Mouse (Mus musculus) intestine, embryonic 15.5 days (tissue): ENCODE results near the gene Gstk1. TPM values are rescaled to one million over a fixed set of nuclear protein-coding genes. Genes with fewer than 3 reads are reported as not detected.

Source experiments
- ATAC-seq: fragments of 200-750 bp; cut with Nextera tagmentation; 2 replicates; pipeline ENCODE4 v1.8.0; 2017; ENCODE audit warnings: moderate TSS enrichment, moderate library complexity
- H3K27ac ChIP-seq: fragments of 300-500 bp; sonication (generic); 2 replicates; pipeline ENCODE4 v1.5.1; 2015; ENCODE audit warnings: mild to moderate bottlenecking, inconsistent platforms
- H3K27me3 ChIP-seq: fragments of 300-500 bp; sonication (generic); replicated peaks from 2 replicates; pipeline ENCODE4 v1.6.1; 2015; ENCODE audit warnings: inconsistent platforms
- H3K36me3 ChIP-seq: fragments of 300-500 bp; sonication (generic); 2 replicates; pipeline ENCODE4 v1.6.1; 2015; ENCODE audit warnings: inconsistent platforms
- H3K4me1 ChIP-seq: fragments of 300-500 bp; sonication (generic); replicated peaks from 2 replicates; pipeline ENCODE4 v1.6.1; 2015; ENCODE audit warnings: inconsistent platforms
- H3K4me2 ChIP-seq: fragments of 300-500 bp; sonication (generic); replicated peaks from 2 replicates; pipeline ENCODE4 v1.6.1; 2015; ENCODE audit warnings: mild to moderate bottlenecking, inconsistent platforms
- H3K4me3 ChIP-seq: fragments of 300-500 bp; sonication (generic); replicated peaks from 2 replicates; pipeline ENCODE4 v1.5.1; 2015; ENCODE audit warnings: inconsistent platforms
- H3K9ac ChIP-seq: fragments of 300-500 bp; sonication (generic); 2 replicates; pipeline ENCODE4 v1.6.1; 2015; ENCODE audit warnings: inconsistent platforms
- H3K9me3 ChIP-seq: fragments of 300-500 bp; sonication (generic); 2 replicates; pipeline ENCODE4 v1.6.1; 2016; ENCODE audit warnings: inconsistent platforms
- WGBS: fragments of 180-500 bp; shearing (Covaris S2); methylation state at CpG from one replicate; pipeline ENCODE4 v1.1.7; 2015; 5-methylcytosine and 5-hydroxymethylcytosine counted together
- polyA plus RNA-seq: library from polyadenylated mRNA; unstranded; fragments of >200 nt; fragmentation: Nextera tagmentation; extraction: Ambion mirVana; gene quantifications from 2 replicates; pipeline ENCODE4 v1.2.1, GENCODE M21; 2015

Gstk1 gene
- 24.0 and 26.5 TPM in 2 replicates for polyA plus RNA-seq

DNA sequence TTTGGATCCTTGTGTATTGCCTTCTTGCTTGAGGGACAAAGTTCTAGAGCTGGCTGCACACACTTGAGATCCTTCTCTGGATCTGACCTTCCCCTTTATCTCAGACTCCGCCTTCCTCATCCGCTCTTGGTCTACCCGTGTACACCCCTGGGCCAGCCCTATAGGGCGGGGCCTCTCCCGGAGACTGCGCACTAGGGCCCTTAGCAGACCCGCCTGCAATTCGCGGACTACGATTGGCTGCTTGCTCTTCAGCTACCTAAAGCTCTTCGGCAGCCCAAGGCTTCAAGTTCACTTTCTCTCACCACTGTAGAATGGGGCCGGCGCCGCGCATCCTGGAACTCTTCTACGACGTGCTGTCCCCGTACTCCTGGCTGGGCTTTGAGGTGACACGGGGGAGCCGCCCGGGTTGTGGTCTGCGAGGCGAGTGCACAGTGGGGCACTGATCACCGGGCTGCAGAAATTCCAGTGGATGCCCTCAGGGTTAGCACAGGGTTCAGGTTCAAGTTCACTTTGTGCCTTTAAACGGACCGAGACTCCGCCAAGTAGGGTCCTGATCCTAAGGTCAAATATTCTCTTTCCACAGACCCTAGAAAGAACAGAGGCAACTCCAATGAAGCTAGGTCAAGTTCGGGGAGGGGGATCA, at the start of gene Gstk1:
Gstk1 (plus strand) TSS at position 225 of the 643 bp plus-strand sequence.
- peaks cover 13% of the 10 kb centered on the region; the same call in 1 of the 2 replicates for H3K4me1 ChIP-seq
- H3K4me3 ChIP-seq = peak within 1 kb of the TSS; percentile 43
- no peaks in the 10 kb centered on the region for H3K36me3 ChIP-seq
- WGBS = 3% methylated on average over 28 of the region's 28 CpGs
- no peaks in the 10 kb centered on the region for H3K9me3 ChIP-seq
- H3K4me2 ChIP-seq = peak within 1 kb of the TSS; percentile 80
- no peaks in the 10 kb centered on the region for H3K27me3 ChIP-seq
- H3K9ac ChIP-seq = peak within 1 kb of the TSS; percentile 29
- H3K27ac ChIP-seq = no peak within 1 kb of the TSS
- peak; percentile 99 for ATAC-seq

DNA sequence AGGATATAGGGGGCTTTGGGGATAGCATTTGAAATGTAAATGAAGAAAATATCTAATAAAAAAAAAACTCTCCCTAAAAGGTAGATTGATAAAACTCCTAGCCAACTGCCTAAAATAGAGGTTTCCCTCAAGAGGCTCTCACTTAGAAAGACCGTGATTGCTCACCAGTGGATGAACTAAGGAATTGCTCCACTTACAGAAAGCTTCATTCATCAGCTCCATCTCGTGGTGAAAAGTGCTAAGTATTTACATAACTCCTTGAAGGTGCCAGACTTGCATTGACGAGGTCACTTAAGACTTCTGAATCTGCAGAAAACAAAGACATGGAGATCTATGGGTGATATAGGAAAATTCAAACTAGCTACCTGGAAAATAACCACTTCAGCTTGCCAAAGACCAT, 48.0 kb upstream of the Gstk1 start:
- Histone ChIP-seq H3K4me1 (no peaks in the 10 kb centered on the region), H3K4me3 (no peak overlapping the region), H3K27me3 (no peaks in the 10 kb centered on the region), H3K27ac (no peak overlapping the region), H3K4me2 (no peak overlapping the region), H3K9me3 (no peaks in the 10 kb centered on the region), H3K9ac (no peak overlapping the region), H3K36me3 (no peaks in the 10 kb centered on the region)
- WGBS = 28% methylated on average over 3 of the region's 3 CpGs
- ATAC-seq = no peak

DNA sequence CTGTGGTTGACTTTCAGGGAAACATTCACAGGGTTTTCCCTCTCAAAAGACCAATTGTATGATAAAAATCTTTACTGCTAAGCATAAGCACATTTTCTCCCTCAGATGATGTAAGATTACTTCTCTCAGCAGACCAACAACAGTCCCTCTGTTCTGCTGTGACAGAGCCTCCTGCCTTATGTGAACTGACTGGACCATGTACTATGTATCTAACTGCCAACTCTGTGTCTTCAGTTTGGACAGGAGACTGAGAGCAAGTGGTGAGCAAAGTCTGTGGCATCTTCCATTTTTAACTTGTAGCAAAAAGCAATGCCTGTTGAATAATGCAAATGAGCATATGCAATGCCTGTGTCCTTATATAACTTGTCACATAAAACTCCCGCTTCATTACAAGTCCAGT, 46.2 kb upstream of the Gstk1 start:
- Histone ChIP-seq H3K36me3 (no peaks in the 10 kb centered on the region), H3K27ac (no peak overlapping the region), H3K9me3 (no peaks in the 10 kb centered on the region), H3K4me3 (no peak overlapping the region), H3K27me3 (no peaks in the 10 kb centered on the region), H3K4me1 (no peaks in the 10 kb centered on the region), H3K9ac (no peak overlapping the region), H3K4me2 (no peak overlapping the region)
- WGBS = 75% methylated on average over 1 of the region's 1 CpGs
- ATAC-seq = no peak

DNA sequence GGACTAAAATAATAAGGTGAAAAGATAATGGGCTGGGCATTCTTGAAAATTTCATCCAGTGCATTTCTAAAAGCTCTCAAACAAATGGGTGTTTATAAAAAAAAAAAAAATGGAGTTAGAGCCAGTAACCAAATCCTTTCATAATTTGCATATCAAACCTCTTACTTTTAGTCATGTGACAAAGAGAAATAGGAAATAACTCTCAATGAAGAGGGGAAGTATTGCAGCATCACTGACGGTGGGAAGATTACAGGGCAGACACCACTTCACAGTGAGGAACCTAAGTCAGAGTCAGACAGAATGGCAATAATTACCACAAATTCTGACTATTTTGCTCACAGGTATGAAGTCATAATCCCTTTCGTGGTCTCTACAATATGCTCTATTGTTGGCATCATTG, 30.7 kb upstream of the Gstk1 start, which contains the start of gene Tas2r144:
Tas2r144 (plus strand) TSS at position 301 of the 400 bp plus-strand sequence.
- 78% methylated on average over 2 of the region's 2 CpGs for WGBS
- H3K9ac ChIP-seq = no peak within 1 kb of the TSS
- H3K27ac ChIP-seq = no peak within 1 kb of the TSS
- H3K4me2 ChIP-seq = no peak within 1 kb of the TSS
- no peaks in the 10 kb centered on the region for H3K36me3 ChIP-seq
- no peaks in the 10 kb centered on the region for H3K9me3 ChIP-seq
- no peaks in the 10 kb centered on the region for H3K27me3 ChIP-seq
- H3K4me3 ChIP-seq = no peak within 1 kb of the TSS
- ATAC-seq = no peak
- no peaks in the 10 kb centered on the region for H3K4me1 ChIP-seq

DNA sequence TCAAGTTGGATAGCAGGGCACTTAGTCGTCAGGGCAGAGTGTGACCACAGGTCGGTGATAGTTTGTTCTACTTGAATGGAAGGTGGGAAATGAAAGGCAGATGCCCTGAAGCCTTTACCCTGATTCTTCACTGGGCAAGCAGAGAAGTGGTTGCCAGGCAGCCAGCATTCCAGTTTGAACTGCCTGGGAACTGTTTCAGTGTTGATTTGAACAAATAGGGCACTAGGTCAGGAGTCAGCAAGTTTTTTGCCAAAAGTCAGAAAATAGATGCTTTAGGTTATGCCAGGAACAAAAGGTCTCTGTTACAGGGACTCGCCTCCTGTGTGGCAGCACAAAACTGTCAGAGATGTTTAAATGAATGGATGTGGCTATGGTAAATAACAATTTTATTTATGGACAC, 23.4 kb upstream of the Gstk1 start:
- no peaks in the 10 kb centered on the region for H3K4me1 ChIP-seq
- H3K27me3 ChIP-seq = no peaks in the 10 kb centered on the region
- WGBS = 68% methylated on average over 3 of the region's 3 CpGs
- H3K9me3 ChIP-seq = no peaks in the 10 kb centered on the region
- no peak overlapping the region for H3K4me3 ChIP-seq
- H3K9ac ChIP-seq = no peak overlapping the region
- no peak for ATAC-seq
- H3K4me2 ChIP-seq = no peak overlapping the region
- no peak overlapping the region for H3K27ac ChIP-seq
- H3K36me3 ChIP-seq = no peaks in the 10 kb centered on the region

DNA sequence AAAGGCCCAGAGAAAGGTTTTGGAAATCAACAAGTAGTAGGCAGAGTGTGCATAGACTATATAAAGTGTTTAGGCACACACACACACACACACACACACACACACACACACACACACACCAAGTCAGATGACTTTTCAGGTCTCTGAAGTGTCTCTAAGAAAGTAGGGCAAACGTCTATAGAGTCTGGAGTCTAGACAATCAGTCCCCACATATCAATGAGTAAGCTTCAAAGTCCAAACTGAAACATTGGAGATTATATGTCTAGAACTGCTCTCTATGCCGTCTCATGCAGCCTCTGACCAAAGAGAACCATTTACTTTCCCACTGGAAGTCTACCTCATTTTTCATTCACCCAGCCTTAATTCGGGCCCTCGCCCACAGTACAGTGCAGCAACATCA, 20.7 kb upstream of the Gstk1 start:
- no peak overlapping the region for H3K27ac ChIP-seq
- H3K9ac ChIP-seq = no peak overlapping the region
- 69% methylated on average over 4 of the region's 4 CpGs for WGBS
- H3K4me1 ChIP-seq = no peaks in the 10 kb centered on the region
- ATAC-seq = peak; percentile 49
- H3K36me3 ChIP-seq = no peaks in the 10 kb centered on the region
- no peak overlapping the region for H3K4me3 ChIP-seq
- no peaks in the 10 kb centered on the region for H3K27me3 ChIP-seq
- no peaks in the 10 kb centered on the region for H3K9me3 ChIP-seq
- no peak overlapping the region for H3K4me2 ChIP-seq

DNA sequence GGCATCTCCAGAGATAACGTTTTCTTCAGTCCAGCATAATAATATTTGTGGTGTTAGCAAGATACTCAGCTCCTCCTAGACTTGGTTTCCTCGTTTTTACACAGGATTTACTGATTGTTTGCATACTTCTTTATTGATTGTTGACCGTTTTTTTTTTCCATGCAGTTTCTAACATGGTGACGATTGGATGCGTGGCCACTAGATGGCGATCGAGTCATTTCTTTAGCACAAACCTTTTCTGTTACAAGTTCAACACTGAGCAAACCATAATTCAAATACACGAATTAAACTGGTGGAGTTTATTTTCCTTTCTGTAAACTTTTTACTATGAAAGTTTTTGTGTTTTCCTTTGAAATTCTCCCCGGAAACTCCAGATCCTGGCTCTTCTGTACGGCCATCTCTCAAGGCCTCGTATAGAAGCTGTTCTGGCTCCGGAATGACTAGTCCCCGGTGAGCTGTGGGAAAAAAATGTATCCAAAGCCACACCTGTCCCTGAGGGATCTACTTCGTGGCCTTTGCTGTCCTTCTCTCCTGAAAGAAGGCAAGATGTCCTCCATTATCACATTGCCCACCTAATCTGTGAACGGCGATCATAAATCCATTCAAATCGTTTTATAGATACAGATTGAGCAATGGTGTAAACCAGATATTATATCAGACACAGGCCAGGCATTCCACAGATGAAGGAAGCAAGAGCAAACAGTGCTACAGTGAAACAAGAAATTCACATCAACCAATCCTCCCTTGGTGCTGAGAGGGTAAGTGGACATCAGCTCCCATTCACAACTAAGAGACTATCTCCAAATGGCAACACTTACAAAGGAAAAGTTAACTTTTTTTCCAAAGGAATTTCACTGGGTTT, 18.3 kb upstream of the Gstk1 start:
- Histone ChIP-seq H3K36me3 (no peaks in the 10 kb centered on the region), H3K4me1 (no peaks in the 10 kb centered on the region), H3K9me3 (no peaks in the 10 kb centered on the region), H3K27ac (no peak overlapping the region), H3K27me3 (no peaks in the 10 kb centered on the region), H3K4me2 (no peak overlapping the region), H3K4me3 (no peak overlapping the region), H3K9ac (no peak overlapping the region)
- ATAC-seq = peak; percentile 78
- WGBS = 25% methylated on average over 17 of the region's 17 CpGs

DNA sequence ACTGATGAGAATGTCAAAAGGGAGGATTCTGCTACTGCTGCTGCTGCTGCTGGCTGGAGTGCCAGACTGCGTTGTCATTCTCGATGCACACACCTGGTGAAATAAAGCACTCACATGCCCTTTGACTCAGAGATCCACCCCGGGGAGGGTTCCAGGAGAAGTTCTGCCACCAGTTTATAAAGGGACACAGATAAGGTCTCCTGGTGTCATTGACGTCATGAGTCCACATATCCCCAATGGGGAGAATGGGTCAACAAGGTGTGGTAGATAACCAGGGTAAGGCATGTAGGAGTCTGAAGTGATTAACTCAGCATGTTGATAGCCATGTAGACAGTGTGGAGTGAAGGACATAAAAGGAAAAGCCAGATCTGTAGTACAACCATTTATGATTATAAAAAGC, 16.1 kb upstream of the Gstk1 start:
- Histone ChIP-seq H3K36me3 (no peaks in the 10 kb centered on the region), H3K9ac (no peak overlapping the region), H3K4me2 (no peak overlapping the region), H3K4me3 (no peak overlapping the region), H3K27me3 (no peaks in the 10 kb centered on the region), H3K4me1 (no peaks in the 10 kb centered on the region), H3K9me3 (no peaks in the 10 kb centered on the region), H3K27ac (no peak overlapping the region)
- peak; percentile 86 for ATAC-seq
- WGBS = 51% methylated on average over 4 of the region's 4 CpGs

DNA sequence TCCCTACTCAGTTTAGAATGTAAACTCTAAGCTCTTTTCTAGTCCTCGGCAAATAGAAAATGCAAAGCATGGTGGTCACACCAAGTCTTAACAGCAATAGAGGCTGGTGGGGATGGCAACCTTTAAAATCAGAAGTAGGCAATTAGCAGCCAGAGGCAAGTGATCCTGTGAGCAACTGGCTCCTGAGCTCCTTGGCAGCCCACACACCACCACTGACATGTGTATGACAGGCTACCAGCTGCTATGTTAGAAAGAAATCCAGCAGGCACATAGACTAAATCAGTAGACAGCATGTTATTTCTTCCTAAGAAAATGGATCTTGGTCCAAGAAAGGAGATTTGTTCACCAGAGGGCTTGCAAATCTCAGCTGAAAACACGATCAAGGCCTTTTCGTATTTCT, 14.5 kb upstream of the Gstk1 start:
- H3K4me3 ChIP-seq = no peak overlapping the region
- no peak overlapping the region for H3K4me2 ChIP-seq

DNA sequence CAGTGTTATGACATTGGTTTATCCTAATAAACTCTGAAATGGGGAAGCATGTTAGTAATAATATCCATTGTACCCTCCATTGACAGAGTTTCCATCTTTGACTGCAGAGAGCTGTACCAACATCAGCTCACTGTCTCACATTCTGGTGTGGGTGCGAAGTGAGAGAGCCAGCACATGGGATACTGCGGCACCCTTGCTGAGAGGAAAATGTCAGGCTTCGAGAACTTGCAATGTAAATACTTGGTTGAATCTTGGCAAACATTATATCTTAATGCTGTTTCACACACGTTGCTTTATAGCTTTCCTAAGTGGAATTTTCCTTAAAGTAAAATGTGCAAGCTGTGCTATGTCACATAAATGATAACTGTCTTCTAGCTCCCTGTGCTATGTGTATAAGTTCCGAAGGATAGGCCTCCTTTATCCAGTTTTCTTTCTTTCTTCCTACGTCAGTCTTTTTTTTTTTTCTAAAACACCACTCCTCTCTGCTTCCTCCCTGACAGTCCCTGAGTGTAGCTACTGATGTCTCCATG, 8.4 kb upstream of the Gstk1 start:
- no peak overlapping the region for H3K4me2 ChIP-seq
- H3K4me1 ChIP-seq = no peaks in the 10 kb centered on the region
- no peak overlapping the region for H3K9ac ChIP-seq
- no peaks in the 10 kb centered on the region for H3K27me3 ChIP-seq
- no peaks in the 10 kb centered on the region for H3K9me3 ChIP-seq
- H3K4me3 ChIP-seq = no peak overlapping the region
- WGBS = 48% methylated on average over 6 of the region's 6 CpGs
- no peak for ATAC-seq
- H3K36me3 ChIP-seq = no peaks in the 10 kb centered on the region
- no peak overlapping the region for H3K27ac ChIP-seq

More for the DNA sequence above, 14.5 kb upstream of the Gstk1 start:
- no peak overlapping the region for H3K27ac ChIP-seq
- H3K27me3 ChIP-seq = no peaks in the 10 kb centered on the region
- no peaks in the 10 kb centered on the region for H3K36me3 ChIP-seq
- no peak for ATAC-seq
- H3K9ac ChIP-seq = no peak overlapping the region
- WGBS = 87% methylated on average over 3 of the region's 3 CpGs
- no peaks in the 10 kb centered on the region for H3K4me1 ChIP-seq
- no peaks in the 10 kb centered on the region for H3K9me3 ChIP-seq

DNA sequence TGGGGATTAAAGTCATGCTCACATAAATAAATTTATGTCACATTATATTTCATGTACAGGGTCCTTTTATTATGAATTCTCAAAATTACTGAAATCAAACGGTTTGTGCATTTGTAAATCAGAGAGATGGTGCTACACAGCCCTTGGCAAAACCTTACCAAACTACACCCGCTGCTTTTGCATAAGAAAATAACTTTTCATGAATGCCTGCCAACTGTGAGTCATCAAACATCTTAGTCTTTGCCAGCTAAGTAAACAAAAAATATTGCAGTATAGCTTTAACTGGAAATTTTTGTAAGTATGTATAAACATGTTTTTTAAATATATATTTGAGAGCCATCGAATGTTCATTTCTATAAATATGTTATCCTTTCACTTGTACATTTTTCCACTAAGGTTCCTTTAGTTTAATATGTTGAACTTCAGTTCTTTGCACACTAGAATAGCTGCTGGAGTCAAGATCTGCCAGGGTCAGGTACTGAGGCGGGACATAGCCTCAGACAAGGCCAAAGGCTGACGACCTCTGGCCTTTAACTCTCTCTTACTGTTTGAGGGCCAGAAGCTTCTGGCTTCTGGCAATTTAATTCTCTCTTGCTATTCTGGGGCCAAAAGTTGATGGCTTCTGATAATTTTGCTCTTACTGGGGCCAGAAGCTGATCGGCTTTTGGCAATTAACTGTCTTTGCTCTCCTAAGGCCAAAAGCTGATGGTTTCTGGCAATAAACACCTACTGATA, 4.3 kb upstream of the Gstk1 start:
- Histone ChIP-seq H3K4me3 (no peak overlapping the region), H3K9me3 (no peaks in the 10 kb centered on the region), H3K4me1 (peaks cover 6% of the 10 kb centered on the region; the same call in 1 of the 2 replicates), H3K4me2 (no peak overlapping the region), H3K27ac (no peak overlapping the region), H3K36me3 (no peaks in the 10 kb centered on the region), H3K9ac (no peak overlapping the region), H3K27me3 (no peaks in the 10 kb centered on the region)
- 66% methylated on average over 6 of the region's 6 CpGs for WGBS
- no peak for ATAC-seq

DNA sequence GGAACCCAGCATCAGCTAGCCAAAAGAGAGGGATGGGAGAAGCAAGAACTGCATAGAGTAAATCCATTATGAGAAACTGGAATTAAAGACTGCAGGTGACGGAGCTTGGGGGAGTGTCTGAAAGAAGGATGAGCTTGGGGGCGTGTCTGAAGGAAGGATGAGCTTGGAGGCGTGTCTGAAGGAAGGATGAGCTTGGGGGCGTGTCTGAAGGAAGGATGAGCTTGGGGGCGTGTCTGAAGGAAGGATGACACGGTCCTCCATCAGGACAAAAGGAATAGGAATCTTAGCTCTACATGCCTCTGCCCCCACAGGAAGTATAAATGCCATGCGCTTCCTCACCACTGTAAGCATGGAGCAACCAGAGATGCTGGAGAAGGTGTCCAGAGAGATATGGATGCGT, 1.4 kb downstream of the Gstk1 start:
- Histone ChIP-seq H3K4me1 (peaks cover 15% of the 10 kb centered on the region; the same call in 1 of the 2 replicates), H3K27me3 (no peaks in the 10 kb centered on the region), H3K4me2 (peak overlapping the region; percentile 40), H3K9me3 (no peaks in the 10 kb centered on the region), H3K4me3 (peak overlapping the region; percentile 15; the same call in 1 of the 2 replicates), H3K9ac (no peak overlapping the region), H3K36me3 (no peaks in the 10 kb centered on the region), H3K27ac (no peak overlapping the region)
- 17% methylated on average over 8 of the region's 8 CpGs for WGBS
- ATAC-seq = no peak
